ENCODE assay signal across 8 mouse cellular contexts in the genomic region with DNA sequence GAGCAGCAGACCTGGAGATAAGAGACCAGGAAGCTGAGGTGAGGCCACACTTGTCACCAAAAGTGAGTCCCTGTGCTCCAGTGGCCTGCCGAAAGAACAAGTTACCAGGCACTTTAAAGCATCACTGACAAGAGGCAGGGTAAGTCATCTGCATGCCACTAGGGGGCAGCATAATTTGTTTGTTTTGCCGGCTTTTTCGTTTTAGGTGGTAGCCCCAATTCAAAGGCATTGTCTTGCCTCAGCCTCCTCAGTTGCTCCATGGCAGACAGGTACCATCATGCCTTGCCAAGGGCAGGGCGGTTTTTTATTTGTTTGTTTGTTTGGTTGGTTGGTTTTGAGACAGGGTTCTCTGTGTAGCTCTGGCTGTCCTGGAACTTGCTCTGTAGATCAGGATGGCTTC. TPM values are rescaled to one million over a fixed set of nuclear protein-coding genes. Genes with fewer than 3 reads are reported as not detected.
A peak's percentile ranks its signal among the peaks of the same experiment; 100 is the strongest.
DNase-seq lines count a peak whose midpoint lies in the region; ATAC-seq lines count a peak whose summit lies in the region.

No protein-coding gene starts in this region.

- ATAC-seq in megakaryocyte-erythroid progenitor cell, adult 5-6 weeks (replicated peaks; ENCODE audit: low FRiP score, low TSS enrichment, poor library complexity, severe bottlenecking): peak; percentile 66

- DNase-seq in heart, adult 8-10 months (ENCODE audit: low spot score): peak; percentile 33
- no peak for DNase-seq in heart, postnatal 25 days (ENCODE audit: low spot score)
- DNase-seq in 416B (ENCODE audit: low read depth) (peak; percentile 78), NIH3T3 (ENCODE audit: low read depth) (peak; percentile 57)
- DNase-seq in cerebellum, postnatal 10 days: peak; percentile 52 to 66
- DNase-seq in kidney, adult 9 months: peak; percentile 55
- no peak for DNase-seq in yolk sac, embryonic 10.5 days (ENCODE audit: low spot score)

- intact Hi-C loops in heart, postnatal 25 days (cut with DNase I): loop anchor here (5.0 to 10.0 kb wide), 2 partner anchors 108 to 231 kb away; no protein-coding TSS in a partner anchor

RNA-seq across cellular contexts. Expression of a gene that starts 26.2 kb away (rescaled TPM):
- total RNA-seq in heart, adult 8-10 months (2022): not detected
- not detected for total RNA-seq in heart, postnatal 25 days (2021)
- total RNA-seq in megakaryocyte-erythroid progenitor cell, adult 5-6 weeks (2014; fragmentation: Nextera tagmentation): not detected in 2 replicates
- total RNA-seq in megakaryocyte-erythroid progenitor cell, adult 5-6 weeks (2017): not detected in 2 replicates

RNA-seq across cellular contexts. Expression of a gene that starts 34.2 kb away (rescaled TPM):
- total RNA-seq in heart, adult 8-10 months (2022): 10 to 100 TPM; 24.8 to 29.0 (median 27.0) TPM
- total RNA-seq in heart, postnatal 25 days (2021): 10 to 100 TPM; 26.9 to 28.0 TPM
- total RNA-seq in megakaryocyte-erythroid progenitor cell, adult 5-6 weeks (2014; fragmentation: Nextera tagmentation): 24.2 and 45.2 TPM in 2 replicates
- 30.2 and 30.5 TPM in 2 replicates for total RNA-seq in megakaryocyte-erythroid progenitor cell, adult 5-6 weeks (2017)

RNA-seq across cellular contexts. Expression of a gene that starts 42.0 kb away (rescaled TPM):
- total RNA-seq in heart, adult 8-10 months (2022): 1 to 10 TPM; 2.1 to 3.5 (median 2.4) TPM
- 1 to 10 TPM; 2.5 to 3.0 TPM for total RNA-seq in heart, postnatal 25 days (2021)
- 6.6 and 6.7 TPM in 2 replicates for total RNA-seq in megakaryocyte-erythroid progenitor cell, adult 5-6 weeks (2014; fragmentation: Nextera tagmentation)
- 7.4 and 10.4 TPM in 2 replicates for total RNA-seq in megakaryocyte-erythroid progenitor cell, adult 5-6 weeks (2017)

Comparison
In these comparisons a context has a peak if more than half of its experiments do, and no peak if none do; other contexts are left out.
1. DNase-seq: peak in heart, adult 8-10 months (single experiment), 416B (single experiment), NIH3T3 (single experiment), cerebellum, postnatal 10 days (2 of 2) and kidney, adult 9 months (single experiment); none in heart, postnatal 25 days (single experiment) and yolk sac, embryonic 10.5 days (single experiment).